Mouse (Mus musculus) right cerebral cortex, adult 18-20 months (tissue): Measurements from ENCODE around the gene Jmjd7.
A peak's percentile ranks its signal among the peaks of the same experiment; 100 is the strongest.

ENCODE experiments used
- DNase-seq: peaks from one replicate; pipeline ENCODE4 v3.0.0; 2022; ENCODE audit warnings: mixed read lengths

Jmjd7 gene

DNA sequence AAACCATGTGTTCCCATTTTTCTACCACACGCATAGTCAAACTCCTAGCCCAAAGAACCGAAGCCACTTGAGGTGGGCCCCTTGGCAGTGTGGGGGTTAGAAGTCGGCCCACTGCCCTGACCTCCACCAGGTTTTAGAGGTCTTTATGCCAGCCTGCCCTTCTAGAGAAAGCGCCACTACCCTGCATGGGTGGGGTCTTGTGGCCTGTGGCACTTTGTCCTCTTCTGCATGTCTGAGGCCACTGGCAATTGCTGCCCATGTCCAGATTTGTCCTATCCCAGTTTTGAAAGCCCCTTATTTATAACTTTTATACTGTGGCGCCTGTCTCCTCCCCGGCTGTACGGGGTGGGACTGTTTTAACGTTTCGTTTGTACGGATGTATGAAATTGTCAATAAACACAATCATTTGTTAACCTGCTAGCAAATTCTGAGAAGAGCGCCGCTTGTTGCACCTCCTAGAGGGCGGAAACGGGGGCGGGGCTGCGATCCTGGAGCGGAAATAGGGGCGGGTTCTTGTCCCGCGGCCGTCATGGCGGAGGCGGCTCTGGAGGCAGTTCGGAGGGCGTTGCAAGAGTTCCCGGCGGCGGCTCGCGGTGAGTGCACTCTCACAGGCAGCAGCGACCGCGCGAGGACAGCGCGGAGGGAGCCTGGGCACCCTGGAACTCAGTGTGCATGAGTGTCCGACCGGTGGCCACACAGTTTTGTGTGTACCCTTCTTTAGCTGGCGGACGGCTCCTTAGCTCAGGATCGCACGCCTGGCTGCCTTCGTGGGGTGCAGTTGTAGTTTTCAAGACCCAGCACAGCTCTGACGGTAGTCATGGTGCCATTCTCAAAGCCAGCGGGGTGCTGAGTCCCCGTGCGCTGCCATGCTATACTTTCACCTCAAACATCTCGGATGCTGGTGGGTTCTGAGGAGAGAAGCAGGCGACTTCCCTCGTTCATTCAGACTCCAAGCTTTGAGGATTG is at the start of gene Jmjd7, which contains the start of gene Gm28042:
Gene Jmjd7 (plus strand): TSS at position 500 of the 966 bp plus-strand sequence.
Gene Gm28042 (plus strand): TSS at position 510 of the 966 bp plus-strand sequence.
- DNase-seq = peak; percentile 92

GRCm38 (mm10) chr2:119980343-119980986 is 46.8 kb upstream of the Jmjd7 start:
- no peak for DNase-seq

GRCm38 (mm10) chr2:119981631-119982030 is 45.7 kb upstream of the Jmjd7 start:
- no peak for DNase-seq

DNA sequence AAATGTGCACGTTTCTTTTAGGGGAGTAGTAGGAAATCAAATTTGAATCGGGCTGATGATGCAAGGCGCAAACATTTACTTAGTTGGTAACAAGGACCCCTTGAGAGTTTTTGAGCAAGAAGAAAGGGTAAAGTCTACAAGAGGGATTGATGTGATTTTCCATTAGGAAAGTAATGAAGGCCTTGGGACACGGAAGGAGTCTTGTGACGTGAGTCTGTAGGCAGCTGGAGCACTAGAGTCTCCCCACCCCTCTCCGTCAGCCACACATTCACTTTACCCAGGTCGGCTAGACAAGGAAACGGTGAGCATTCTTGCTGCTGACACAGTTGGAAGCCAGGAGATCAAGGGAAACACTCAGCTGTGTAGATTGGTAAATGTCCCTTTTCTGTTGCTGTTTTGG is 41.4 kb upstream of the Jmjd7 start:
- no peak for DNase-seq

- no peak for DNase-seq
Observed at GRCm38 (mm10) chr2:119986369-119986768, 40.9 kb upstream of the Jmjd7 start.

GRCm38 (mm10) chr2:119987441-119987840 is 39.8 kb upstream of the Jmjd7 start:
- no peak for DNase-seq

GRCm38 (mm10) chr2:119988952-119989351 is 38.3 kb upstream of the Jmjd7 start:
- DNase-seq = no peak

DNA sequence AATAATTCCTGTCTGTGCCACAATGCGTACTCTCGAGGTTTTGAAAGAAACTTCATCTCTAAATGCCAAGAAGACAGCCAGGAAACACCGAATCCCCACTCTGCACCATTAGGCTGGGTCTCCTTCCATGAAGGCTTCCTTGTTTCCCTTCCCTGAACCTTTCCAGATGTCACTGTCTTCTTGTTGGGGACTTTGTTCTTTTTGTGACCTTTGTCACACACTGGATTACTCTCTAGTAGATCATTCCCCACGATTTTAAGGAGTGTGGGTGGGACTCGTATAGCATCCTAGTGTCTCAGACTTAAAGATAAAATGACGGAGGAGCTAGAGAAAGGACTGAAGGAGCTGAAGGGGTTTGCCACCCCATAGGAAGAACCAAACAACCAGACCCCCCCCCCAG is 36.4 kb upstream of the Jmjd7 start:
- no peak for DNase-seq

DNA sequence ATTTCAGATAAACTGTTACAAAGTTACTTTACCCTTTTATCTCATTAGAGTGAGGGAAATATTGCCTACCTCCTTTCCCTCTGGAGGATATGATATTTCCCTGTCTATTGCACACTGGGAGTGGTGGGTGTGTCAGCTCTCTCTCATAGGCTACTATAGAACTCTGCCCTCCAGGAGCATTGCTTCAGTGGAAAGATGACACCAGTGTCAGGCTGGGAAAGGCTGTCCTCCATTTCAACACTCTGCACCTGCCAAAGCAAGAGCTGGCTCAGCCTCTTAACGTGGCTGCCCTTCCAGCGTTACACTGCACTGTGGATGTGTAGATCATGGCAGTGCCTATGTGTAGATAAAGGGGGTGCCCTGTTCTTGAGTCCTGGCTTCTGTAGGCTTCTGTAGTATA is 34.9 kb upstream of the Jmjd7 start:
- DNase-seq = no peak

DNA sequence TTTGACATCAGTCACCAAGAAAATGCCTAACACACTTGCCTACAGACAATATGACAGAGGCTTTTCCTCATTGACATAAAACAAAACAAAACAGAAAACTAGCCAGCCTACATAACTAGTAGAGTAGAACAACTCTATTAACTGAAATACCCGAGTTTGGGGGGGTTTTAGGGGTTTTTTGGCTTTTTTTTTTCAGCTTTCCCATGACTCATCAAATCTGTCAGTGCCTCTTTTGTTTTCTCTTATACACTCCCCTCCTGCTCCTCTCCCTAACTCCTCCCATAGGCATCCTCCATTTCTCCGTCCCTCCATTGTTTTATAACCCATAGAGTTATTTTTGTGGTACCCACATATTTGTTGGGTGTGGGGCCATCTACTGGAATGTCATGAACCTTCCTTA is 33.8 kb upstream of the Jmjd7 start:
- DNase-seq = no peak

- no peak for DNase-seq
Observed at GRCm38 (mm10) chr2:119994839-119995238, 32.4 kb upstream of the Jmjd7 start.

GRCm38 (mm10) chr2:119995391-119996281 is 31.6 kb upstream of the Jmjd7 start:
- peak; percentile 20 for DNase-seq

- no peak for DNase-seq
Observed at GRCm38 (mm10) chr2:119997354-119997753, 29.9 kb upstream of the Jmjd7 start.

DNA sequence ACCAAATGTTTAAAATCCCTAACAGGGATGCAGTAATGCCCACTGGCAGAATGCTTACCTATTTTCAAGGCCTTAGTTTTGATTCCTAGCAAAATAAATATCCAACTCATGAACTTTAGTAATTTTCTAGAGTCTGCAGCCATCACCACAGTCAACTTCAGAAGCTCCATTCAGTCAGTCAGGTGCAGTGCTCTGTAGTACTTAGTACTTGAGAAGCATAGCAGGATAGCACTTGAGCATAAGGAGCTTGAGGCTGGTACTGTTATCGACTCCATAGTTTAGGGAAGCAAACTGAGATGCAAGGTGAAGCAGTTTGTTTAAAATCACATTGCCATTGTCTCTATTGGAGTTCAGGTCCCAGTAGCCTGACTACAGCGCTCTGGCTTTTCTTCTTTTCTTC is 27.6 kb upstream of the Jmjd7 start:
- no peak for DNase-seq

GRCm38 (mm10) chr2:120000882-120001584 is 26.2 kb upstream of the Jmjd7 start:
- DNase-seq = no peak

- no peak for DNase-seq
Observed at GRCm38 (mm10) chr2:120001956-120002355, 25.3 kb upstream of the Jmjd7 start.

DNA sequence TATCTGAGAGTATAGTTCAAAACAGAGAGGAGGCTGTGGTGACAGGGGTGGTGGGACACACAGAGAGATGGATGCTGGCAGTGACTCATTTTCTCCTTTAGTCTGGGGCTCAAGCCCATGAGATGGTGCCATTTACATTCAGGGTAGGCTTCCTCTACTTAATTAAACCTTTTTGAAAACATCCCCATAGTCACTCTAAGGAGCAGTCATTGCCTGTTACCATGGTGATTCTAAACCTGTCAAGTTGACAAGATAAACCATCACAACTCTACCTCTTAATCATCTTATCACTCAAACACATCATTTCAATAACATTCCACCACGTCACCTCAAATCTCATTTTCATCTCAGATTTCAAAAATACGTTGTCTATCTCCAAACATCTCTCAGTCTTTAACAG is 23.3 kb upstream of the Jmjd7 start:
- DNase-seq = no peak

DNA sequence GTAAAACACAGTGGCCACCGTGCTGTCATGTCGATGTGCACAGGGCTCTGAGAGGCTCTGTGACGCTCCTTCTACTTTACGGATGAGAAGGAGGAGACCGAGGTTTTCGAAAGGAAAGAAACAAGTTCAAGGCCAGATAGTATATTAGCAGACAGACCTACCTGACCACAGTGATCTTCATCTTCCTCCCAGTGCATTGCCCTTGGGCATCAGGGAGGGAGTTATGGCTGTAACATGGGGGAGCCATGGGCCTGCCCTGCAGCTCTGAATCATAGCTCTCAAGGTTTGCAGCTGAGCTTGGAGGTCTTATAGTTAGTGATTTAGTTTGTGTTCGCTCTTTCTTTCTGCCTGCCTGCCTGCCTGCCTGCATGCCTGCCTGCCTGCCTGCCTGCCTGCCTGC is 20.6 kb upstream of the Jmjd7 start:
- no peak for DNase-seq

GRCm38 (mm10) chr2:120007680-120008210 is 19.5 kb upstream of the Jmjd7 start:
- DNase-seq = no peak

DNA sequence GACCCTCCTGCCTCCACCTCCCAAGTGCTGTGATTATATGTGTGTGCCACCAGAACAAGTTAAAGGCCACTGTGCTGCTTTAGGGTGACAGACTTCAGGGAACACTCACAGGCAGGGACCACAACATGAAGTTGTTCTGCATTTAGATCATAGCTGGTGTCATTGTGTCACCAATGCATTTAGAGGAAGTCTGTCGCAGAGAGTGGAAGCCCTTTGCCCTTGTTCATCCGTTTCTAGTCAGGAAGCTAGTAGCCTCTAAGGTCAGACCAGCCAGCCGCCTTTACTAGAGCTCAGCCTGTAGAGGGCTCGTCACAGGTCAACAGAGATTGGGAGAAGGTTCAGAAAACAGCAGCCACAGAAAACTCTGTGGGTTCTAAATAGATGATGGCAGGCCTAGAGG is 18.6 kb upstream of the Jmjd7 start:
- DNase-seq = no peak

- peak; percentile 64 for DNase-seq
Observed at GRCm38 (mm10) chr2:120011462-120012200, 15.7 kb upstream of the Jmjd7 start.
